Mouse (Mus musculus) hindbrain, embryonic 11.5 days (tissue): Measurements from ENCODE around the gene Theg. TPM values are rescaled to one million over a fixed set of nuclear protein-coding genes. Genes with fewer than 3 reads are reported as not detected.

ENCODE experiments used
- ATAC-seq: fragments of 200-750 bp; cut with Nextera tagmentation; 2 replicates; pipeline ENCODE4 v1.8.0; 2017; ENCODE audit warnings: mild to moderate bottlenecking, moderate TSS enrichment, moderate library complexity; ENCODE audit not compliant: low FRiP score
- DNase-seq: peaks from one replicate; pipeline ENCODE4 v3.0.0-alpha.2; 2015; ENCODE audit warnings: low spot score
- H3K27ac ChIP-seq: fragments of 300-500 bp; sonication (generic); 2 replicates; pipeline ENCODE4 v1.5.1; 2014; ENCODE audit warnings: mild to moderate bottlenecking, low read depth, low read length
- H3K27me3 ChIP-seq: fragments of 300-500 bp; sonication (generic); 2 replicates; pipeline ENCODE4 v1.6.1; 2014; ENCODE audit warnings: mild to moderate bottlenecking, low read length, moderate library complexity, mixed read lengths; ENCODE audit not compliant: control insufficient read depth, insufficient read depth
- H3K36me3 ChIP-seq: fragments of 300-500 bp; sonication (generic); 2 replicates; pipeline ENCODE4 v1.6.1; 2014; ENCODE audit warnings: mild to moderate bottlenecking, low read length, moderate library complexity, mixed read lengths; ENCODE audit not compliant: control insufficient read depth, insufficient read depth
- H3K4me1 ChIP-seq: fragments of 300-500 bp; sonication (generic); replicated peaks from 2 replicates; pipeline ENCODE4 v1.6.1; 2014; ENCODE audit warnings: low read length, mixed read lengths; ENCODE audit not compliant: control insufficient read depth, insufficient read depth
- H3K4me2 ChIP-seq: fragments of 300-500 bp; sonication (generic); replicated peaks from 2 replicates; pipeline ENCODE4 v1.6.1; 2014; ENCODE audit warnings: mild to moderate bottlenecking, low read depth, low read length
- H3K4me3 ChIP-seq: fragments of 300-500 bp; sonication (generic); 2 replicates; pipeline ENCODE4 v1.5.1; 2014; ENCODE audit warnings: low read depth, low read length
- H3K9ac ChIP-seq: fragments of 300-500 bp; sonication (generic); 2 replicates; pipeline ENCODE4 v1.6.1; 2014; ENCODE audit warnings: low read depth, low read length
- H3K9me3 ChIP-seq: fragments of 300-500 bp; sonication (generic); 2 replicates; pipeline ENCODE4 v1.6.1; 2016; ENCODE audit warnings: low read length; ENCODE audit not compliant: control insufficient read depth
- WGBS: fragments of 180-500 bp; shearing (Covaris S2); extraction: QIAGEN DNeasy Blood & Tissue Kit; methylation state at CpG from one replicate; pipeline ENCODE4 v1.1.7; 2014; 5-methylcytosine and 5-hydroxymethylcytosine counted together
- polyA plus RNA-seq: library from polyadenylated mRNA; unstranded; fragments of >200 nt; fragmentation: Nextera tagmentation; extraction: Ambion mirVana; gene quantifications from 2 replicates; pipeline ENCODE4 v1.2.1, GENCODE M21; 2014

The Theg gene
- polyA plus RNA-seq, 1 experiment from 2014 or later = not detected

DNA sequence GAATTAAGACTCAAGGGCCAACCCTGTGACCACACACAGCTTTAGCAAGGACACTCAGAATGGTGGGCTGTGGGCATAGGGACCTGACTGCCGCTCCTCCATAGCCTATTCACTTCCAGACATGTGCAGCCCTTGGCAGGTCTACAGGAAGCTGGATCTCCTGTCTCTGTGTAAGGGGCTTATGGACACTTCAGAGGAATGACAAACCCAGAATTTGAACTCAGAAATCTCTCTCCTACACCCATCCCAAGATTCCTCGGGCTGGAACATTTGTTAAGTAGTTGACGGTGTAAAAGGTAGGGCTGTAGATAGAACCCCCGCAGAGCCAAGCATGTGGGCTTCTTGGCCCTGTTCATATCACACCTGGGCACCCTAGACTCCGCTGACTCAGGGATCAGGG lies 29.2 kb upstream of the Theg start:
- H3K4me1 ChIP-seq = peaks cover 15% of the 10 kb centered on the region; the same call in 1 of the 2 replicates
- no peak for ATAC-seq
- peaks cover 21% of the 10 kb centered on the region for H3K27me3 ChIP-seq
- H3K9ac ChIP-seq = no peak overlapping the region
- no peak overlapping the region for H3K4me2 ChIP-seq
- no peak overlapping the region for H3K4me3 ChIP-seq
- no peak overlapping the region for H3K27ac ChIP-seq
- DNase-seq = no peak
- 83% methylated on average over 5 of the region's 5 CpGs for WGBS
- no peaks in the 10 kb centered on the region for H3K36me3 ChIP-seq
- no peaks in the 10 kb centered on the region for H3K9me3 ChIP-seq

DNA sequence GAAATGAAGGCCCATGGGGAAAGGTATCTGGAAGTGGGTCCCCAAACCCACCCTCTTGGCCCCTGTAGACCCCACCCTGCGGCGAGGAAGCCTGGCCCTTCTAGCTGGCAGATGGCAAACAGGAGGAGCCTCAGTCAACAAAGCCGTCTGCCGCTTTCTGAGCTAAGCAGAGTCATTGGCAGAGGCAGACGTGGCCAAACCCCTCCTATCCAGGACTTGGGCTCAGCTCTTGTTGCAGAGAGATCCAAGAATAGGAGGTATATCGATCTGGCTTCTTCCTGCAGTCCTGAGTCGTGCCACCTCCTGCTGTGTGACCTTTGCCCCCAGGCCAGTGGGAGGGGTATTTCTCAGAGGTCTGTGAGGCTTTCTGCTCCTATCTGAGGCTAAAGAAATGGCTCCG lies 28.7 kb upstream of the Theg start:
- Histone ChIP-seq H3K27ac (no peak overlapping the region), H3K4me1 (peaks cover 15% of the 10 kb centered on the region; the same call in 1 of the 2 replicates), H3K9me3 (no peaks in the 10 kb centered on the region), H3K36me3 (no peaks in the 10 kb centered on the region), H3K27me3 (peaks cover 23% of the 10 kb centered on the region), H3K4me3 (no peak overlapping the region), H3K9ac (no peak overlapping the region), H3K4me2 (no peak overlapping the region)
- ATAC-seq = no peak
- DNase-seq = peak; percentile 26
- 6% methylated on average over 8 of the region's 8 CpGs for WGBS

DNA sequence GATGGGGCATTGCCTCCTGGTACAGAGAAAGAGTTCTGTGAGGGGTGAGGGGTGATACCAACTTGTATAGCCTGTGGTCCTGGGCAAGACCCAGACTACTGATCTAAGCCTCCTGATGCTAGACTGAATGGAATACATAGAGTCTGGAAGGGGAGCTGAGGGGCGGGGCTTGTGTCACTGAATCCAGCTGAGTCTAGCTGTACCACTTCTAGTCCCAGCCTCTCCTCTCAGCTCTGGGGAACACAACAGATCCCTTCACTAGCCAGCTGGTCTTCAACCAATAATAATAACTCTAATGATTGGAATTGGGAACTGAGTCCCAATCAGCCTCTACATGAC lies 27.1 kb upstream of the Theg start:
- Histone ChIP-seq H3K9ac (no peak overlapping the region), H3K27ac (no peak overlapping the region), H3K4me1 (peaks cover 15% of the 10 kb centered on the region; the same call in 1 of the 2 replicates), H3K4me2 (peak overlapping the region; percentile 96; the same call in 1 of the 2 replicates), H3K36me3 (no peaks in the 10 kb centered on the region), H3K9me3 (no peaks in the 10 kb centered on the region), H3K4me3 (no peak overlapping the region; the same call in 1 of the 2 replicates), H3K27me3 (peaks cover 23% of the 10 kb centered on the region)
- WGBS = 64% methylated on average over 1 of the region's 1 CpGs
- no peak for DNase-seq
- ATAC-seq = no peak

DNA sequence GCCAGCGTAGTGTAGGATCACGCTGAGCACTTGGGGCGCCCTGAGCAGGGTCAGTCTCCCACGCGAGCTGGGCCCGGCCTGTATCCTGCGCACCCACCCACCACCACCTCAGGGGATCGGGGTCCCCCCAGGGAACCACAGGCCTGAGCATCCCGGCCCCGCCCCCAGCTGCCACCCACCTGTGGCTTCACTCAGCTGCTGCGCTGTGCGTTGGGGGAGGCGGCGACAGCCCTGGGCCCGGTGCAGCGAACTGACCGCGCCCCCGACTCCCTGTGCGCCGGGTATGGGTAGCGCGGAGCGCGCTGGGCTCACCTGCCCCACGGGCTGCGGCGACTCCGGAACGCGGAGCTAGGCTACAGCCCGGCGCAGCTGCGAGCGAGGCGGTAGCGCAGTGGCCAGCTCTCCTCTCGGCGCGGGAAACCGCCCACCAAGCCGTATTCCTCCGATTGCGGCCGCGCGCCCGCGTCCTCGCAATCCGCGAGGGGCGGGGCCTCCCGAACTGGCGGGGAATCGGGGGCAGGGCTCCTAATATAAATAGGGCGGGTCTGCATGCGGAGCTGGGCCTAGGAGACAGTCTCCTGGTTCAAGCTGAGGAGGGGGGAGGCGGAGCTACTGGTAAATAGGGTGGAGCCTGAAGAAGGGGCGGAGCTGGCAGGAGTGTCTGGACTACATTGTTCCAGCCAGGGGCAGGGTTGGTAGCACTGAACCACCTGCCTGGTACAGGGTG lies 26.6 kb upstream of the Theg start, which contains the start of gene C2cd4c:
Gene C2cd4c (minus strand): TSS at position 448 of the 727 bp plus-strand sequence.
- ATAC-seq = peak; percentile 77
- peak; percentile 83 for DNase-seq
- peaks cover 23% of the 10 kb centered on the region for H3K27me3 ChIP-seq
- H3K9ac ChIP-seq = peak within 1 kb of the TSS; percentile 53
- H3K27ac ChIP-seq = no peak within 1 kb of the TSS
- H3K4me2 ChIP-seq = peak within 1 kb of the TSS; percentile 96
- 1% methylated on average over 57 of the region's 60 CpGs for WGBS
- peak within 1 kb of the TSS; percentile 52 for H3K4me3 ChIP-seq
- H3K36me3 ChIP-seq = no peaks in the 10 kb centered on the region
- no peaks in the 10 kb centered on the region for H3K9me3 ChIP-seq
- peaks cover 15% of the 10 kb centered on the region; the same call in 1 of the 2 replicates for H3K4me1 ChIP-seq

DNA sequence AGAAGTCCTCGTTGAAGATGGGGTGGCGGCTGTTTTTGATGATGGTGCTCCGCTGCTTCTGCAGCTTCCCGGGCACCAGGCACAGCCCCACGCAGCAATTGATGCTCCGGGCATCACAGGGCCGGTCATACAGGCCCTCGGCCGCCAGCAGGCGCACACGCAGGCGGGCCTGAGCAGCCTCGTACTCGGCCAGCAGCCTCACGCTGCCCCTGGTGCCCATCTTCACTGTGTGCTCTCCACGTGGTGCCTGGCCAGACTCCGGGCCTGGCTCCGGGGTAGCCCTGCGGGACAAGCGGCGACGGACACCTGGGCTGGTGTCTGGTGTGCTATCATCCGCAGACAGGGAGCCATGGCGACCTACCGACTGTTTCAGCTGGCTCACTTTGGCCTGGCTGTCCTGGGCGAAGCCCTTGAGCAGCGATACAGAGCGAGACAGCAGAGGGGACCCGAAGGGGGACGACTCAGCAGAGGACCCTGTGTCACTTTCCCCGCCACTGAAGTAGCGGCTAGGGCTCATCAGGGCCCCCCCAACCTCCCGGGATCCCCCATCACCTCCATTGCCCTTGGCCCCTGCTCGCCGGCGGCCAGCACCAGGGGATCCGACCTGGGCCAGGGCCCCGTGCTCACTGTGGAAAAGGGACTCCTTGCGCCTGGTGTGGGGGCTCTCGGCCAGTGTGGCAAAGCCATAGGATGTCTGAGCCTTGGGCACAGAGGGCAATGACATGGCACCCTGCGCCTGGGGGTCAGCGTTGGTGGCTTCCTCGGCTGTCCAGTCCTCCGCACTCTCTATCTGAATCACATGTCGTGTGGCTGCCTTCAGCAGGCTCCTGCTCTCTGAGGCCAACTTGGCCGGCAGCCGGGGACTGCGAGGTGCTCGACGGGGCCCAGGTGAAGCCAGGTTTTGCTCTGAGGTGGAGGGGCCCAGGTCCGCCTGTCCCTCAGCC lies 25.3 kb upstream of the Theg start:
- Histone ChIP-seq H3K27me3 (peaks cover 23% of the 10 kb centered on the region), H3K4me2 (peak overlapping the region; percentile 29), H3K36me3 (no peaks in the 10 kb centered on the region), H3K9me3 (no peaks in the 10 kb centered on the region), H3K4me3 (0 out of 2 replicates have a peak overlapping the region, but pooled peaks have one; percentile 4), H3K27ac (no peak overlapping the region), H3K9ac (no peak overlapping the region), H3K4me1 (peaks cover 15% of the 10 kb centered on the region; the same call in 1 of the 2 replicates)
- DNase-seq (peak; percentile 69), ATAC-seq (peak; percentile 41)
- WGBS = 9% methylated on average over 51 of the region's 51 CpGs

- Histone ChIP-seq H3K36me3 (no peaks in the 10 kb centered on the region), H3K9me3 (no peaks in the 10 kb centered on the region), H3K9ac (no peak overlapping the region), H3K27me3 (peaks cover 23% of the 10 kb centered on the region), H3K4me1 (peaks cover 15% of the 10 kb centered on the region; the same call in 1 of the 2 replicates), H3K27ac (no peak overlapping the region), H3K4me2 (no peak overlapping the region), H3K4me3 (no peak overlapping the region)
- WGBS = 36% methylated on average over 5 of the region's 5 CpGs
- DNase-seq (no peak), ATAC-seq (no peak)
Observed at GRCm38 (mm10) chr10:79611296-79611695, 24.2 kb upstream of the Theg start.

GRCm38 (mm10) chr10:79609276-79609675 lies 22.1 kb upstream of the Theg start:
- no peaks in the 10 kb centered on the region for H3K36me3 ChIP-seq
- WGBS = 79% methylated on average over 3 of the region's 3 CpGs

DNA sequence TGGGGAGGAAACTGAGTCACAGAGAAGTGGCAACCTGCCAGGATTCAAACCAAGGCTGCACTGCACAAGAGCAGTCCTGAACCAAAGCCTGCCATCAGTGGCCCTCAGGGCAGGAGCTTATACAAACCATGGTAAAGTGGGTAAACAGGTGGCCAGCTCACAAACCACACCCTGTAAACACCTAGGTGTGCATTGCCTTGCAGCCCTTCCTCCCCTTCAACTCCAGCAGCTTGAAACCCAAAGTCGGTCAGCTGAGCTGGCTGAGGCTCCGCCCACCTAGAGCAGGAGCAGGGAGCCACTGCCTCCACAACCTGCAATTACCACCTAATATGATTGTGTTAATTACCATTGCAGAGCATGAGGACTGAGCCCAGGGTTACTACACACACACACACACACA lies 20.8 kb upstream of the Theg start:
- WGBS = 52% methylated on average over 2 of the region's 2 CpGs
- ATAC-seq (no peak), DNase-seq (no peak)
- H3K36me3 ChIP-seq = no peaks in the 10 kb centered on the region
- peaks cover 14% of the 10 kb centered on the region for H3K27me3 ChIP-seq
- H3K4me2 ChIP-seq = no peak overlapping the region
- H3K9ac ChIP-seq = no peak overlapping the region
- 0 out of 2 replicates have a peak, but pooled peaks cover 8% of the 10 kb centered on the region for H3K4me1 ChIP-seq
- no peak overlapping the region for H3K4me3 ChIP-seq
- no peaks in the 10 kb centered on the region for H3K9me3 ChIP-seq
- H3K27ac ChIP-seq = no peak overlapping the region

More at GRCm38 (mm10) chr10:79609276-79609675, 22.1 kb upstream of the Theg start:
- H3K27me3 ChIP-seq = peaks cover 23% of the 10 kb centered on the region
- H3K9me3 ChIP-seq = no peaks in the 10 kb centered on the region
- H3K4me1 ChIP-seq = peaks cover 15% of the 10 kb centered on the region; the same call in 1 of the 2 replicates
- no peak overlapping the region for H3K27ac ChIP-seq
- H3K4me3 ChIP-seq = no peak overlapping the region
- no peak overlapping the region for H3K4me2 ChIP-seq
- DNase-seq (no peak), ATAC-seq (no peak)
- H3K9ac ChIP-seq = no peak overlapping the region
